Mouse (Mus musculus) cerebellum, adult 11-12 months (tissue): ENCODE results near the gene Tas2r137.

Experiments
- DNase-seq: peaks from one replicate; pipeline ENCODE4 v3.0.0; 2022

Tas2r137 gene

GRCm38 (mm10) chr6:40490933-40491332 lies at the start of gene Tas2r137:
Gene Tas2r137, plus strand, starts transcription at chr6:40491233.
- no peak for DNase-seq

DNA sequence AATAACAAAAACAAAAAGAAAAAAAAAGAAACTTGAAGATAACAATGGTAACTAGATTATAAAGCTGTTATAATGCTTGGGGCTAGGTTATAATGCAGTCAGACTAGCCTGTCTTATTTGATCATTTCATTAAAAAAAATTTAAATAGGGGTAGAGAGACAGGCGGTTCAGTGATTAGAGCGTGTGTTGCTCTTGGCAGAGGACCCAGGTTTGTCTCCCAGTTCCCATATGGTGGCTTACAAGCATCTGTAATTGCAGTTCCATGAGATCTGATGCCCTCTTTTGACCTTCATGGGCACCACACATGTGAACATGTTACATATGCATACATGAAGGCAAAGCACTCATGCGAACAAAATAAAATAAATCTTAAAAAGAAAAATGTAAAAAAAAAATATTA lies 49.8 kb upstream of the Tas2r137 start:
- no peak for DNase-seq

DNA sequence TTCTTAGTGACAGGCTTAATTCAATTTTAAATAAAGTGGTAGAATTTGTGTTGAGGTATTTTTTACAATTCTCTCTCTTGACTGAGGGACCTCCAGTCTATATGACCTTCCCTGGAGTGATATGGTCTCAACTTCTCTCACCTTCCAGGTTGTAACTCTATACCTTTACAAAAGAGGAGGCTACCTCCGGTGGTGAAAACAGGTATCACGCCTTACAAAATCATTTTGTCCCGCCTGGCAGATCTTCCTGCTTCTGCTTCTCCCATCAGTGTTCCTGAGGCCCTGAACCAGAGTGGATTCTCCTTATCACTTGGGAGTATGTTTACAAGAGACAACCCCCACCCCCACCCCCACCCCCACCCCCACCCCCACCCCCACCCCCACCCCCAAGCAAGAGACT lies 49.3 kb upstream of the Tas2r137 start:
- no peak for DNase-seq

- no peak for DNase-seq
Measured at GRCm38 (mm10) chr6:40443281-40443928, 47.6 kb upstream of the Tas2r137 start.

GRCm38 (mm10) chr6:40448626-40449025 lies 42.4 kb upstream of the Tas2r137 start:
- no peak for DNase-seq

DNA sequence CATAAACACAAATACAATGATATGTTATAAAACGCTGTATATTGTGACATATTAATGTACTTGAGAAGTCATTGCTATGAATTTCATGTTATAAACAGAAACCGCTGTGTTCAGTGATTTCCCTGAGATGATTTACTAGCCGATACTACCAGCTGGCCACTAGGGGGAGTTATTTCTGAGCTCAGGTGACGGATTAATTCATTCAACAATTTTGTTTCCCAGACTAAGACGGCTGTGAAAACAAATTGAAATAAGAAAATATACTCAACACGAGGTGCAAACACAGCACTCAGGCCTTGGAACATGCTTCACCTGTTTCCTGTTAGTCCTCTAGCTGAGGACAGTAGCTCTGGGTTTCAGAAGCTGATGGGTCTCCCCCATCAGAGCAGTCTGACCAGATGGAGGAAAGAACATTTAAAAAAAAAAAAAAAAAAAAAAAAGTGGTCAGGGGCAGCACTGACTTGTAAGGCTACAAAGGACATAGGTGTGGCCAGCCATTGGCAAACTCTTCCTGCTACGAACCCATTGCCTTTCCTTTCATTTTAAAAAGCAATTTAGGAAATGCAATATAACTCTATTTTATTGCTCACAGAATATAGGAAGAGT lies 36.5 kb upstream of the Tas2r137 start:
- DNase-seq = no peak

GRCm38 (mm10) chr6:40465710-40466109 lies 25.3 kb upstream of the Tas2r137 start:
- DNase-seq = no peak

- DNase-seq = peak; percentile 90
Measured at GRCm38 (mm10) chr6:40470916-40471719, 19.9 kb upstream of the Tas2r137 start, which contains the start of gene Ssbp1. Gene Ssbp1, plus strand, starts transcription at chr6:40471352.

DNA sequence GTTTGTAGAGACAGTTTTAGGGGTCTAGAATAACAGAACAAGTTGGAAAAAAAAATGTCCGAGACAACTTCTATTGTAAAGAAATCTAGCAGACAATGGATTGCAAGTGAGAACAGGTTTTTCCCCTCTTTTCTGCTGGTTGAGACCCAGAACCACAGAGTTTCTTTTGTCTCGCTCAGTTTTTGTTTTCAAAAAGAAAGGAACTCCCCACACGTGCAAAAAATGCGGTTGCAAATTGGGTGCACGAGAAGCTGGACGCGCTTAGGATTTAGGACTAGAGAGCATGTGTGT lies 19.4 kb upstream of the Tas2r137 start:
- no peak for DNase-seq

- no peak for DNase-seq
Measured at GRCm38 (mm10) chr6:40476132-40476531, 14.9 kb upstream of the Tas2r137 start.

GRCm38 (mm10) chr6:40479705-40480104 lies 11.3 kb upstream of the Tas2r137 start:
- DNase-seq = no peak

GRCm38 (mm10) chr6:40482318-40482717 lies 8.7 kb upstream of the Tas2r137 start:
- no peak for DNase-seq

- no peak for DNase-seq
Measured at GRCm38 (mm10) chr6:40493229-40493628, 2.2 kb downstream of the Tas2r137 start, which contains the start of gene Tas2r108. Gene Tas2r108, plus strand, starts transcription at chr6:40493529.

DNA sequence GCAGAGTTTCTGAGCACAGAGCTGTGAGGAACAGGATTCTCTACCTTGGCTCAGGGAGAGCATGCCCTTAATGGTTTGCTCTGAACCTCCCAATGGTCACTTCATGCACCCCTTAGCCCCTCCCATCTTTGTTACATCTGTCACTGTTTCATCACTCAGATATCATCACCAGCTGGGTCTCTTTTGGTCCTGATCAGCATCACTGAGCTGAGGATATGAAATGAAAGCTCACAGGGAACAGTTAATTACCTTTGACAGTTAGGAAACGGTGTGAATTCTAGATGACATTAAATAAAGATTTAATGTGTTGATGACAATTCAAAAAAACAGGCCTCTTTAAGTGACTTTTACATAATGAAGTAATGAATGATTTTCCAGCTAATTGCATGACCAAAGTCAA lies 28.4 kb downstream of the Tas2r137 start, which contains the start of gene Prss37:
Gene Prss37 (minus strand): TSS at position 101 of the 400 bp plus-strand sequence.
- no peak for DNase-seq
